Mouse (Mus musculus) thymus, adult 2 months (tissue): ENCODE results near the gene Snrk.

Source experiments
- CTCF ChIP-seq: fragments of 200-500 bp; IDR thresholded peaks from 2 replicates; pipeline ENCODE4 v1.5.1; 2012; ENCODE audit warnings: mild to moderate bottlenecking, control low read depth, low read length, moderate library complexity, borderline replicate concordance; ENCODE audit not compliant: control insufficient read depth, poor library complexity, insufficient read depth; ENCODE audit errors: extremely low read depth
- POLR2A ChIP-seq: fragments of 200-500 bp; IDR thresholded peaks from 2 replicates; pipeline ENCODE4 v1.6.1; 2012; ENCODE audit warnings: mild to moderate bottlenecking, low read length, control low read depth, moderate library complexity; ENCODE audit not compliant: control insufficient read depth, poor library complexity, insufficient read depth; ENCODE audit errors: extremely low read depth

DNA sequence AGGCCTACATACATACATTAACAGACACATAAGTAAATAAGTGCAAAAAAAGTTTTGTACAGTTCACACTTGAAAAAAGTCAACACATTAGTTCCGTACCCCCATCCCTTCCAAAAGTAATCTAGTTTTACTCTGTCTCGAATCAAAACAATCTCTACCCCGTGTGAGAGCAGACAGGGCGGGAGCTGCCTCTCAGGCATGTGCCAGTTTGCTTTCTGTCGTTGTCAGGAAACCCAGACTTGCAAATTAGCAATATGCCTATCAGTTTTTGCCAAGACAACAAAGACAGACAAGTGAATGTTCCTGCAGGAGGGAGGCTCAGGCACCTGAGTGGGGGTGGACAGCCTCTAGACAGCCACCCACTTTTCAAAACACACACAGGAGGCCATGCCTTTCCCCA, 76.3 kb downstream of the Snrk start:
- TF ChIP-seq CTCF (no peak), POLR2A (no peak)
